Mouse (Mus musculus): ENCODE data around the gene St5. TPM values are rescaled to one million over a fixed set of nuclear protein-coding genes. Genes with fewer than 3 reads are reported as not detected.

The St5 gene
- polyA plus RNA-seq, 1 experiment from 2014 or later = 38.7 TPM

DNA sequence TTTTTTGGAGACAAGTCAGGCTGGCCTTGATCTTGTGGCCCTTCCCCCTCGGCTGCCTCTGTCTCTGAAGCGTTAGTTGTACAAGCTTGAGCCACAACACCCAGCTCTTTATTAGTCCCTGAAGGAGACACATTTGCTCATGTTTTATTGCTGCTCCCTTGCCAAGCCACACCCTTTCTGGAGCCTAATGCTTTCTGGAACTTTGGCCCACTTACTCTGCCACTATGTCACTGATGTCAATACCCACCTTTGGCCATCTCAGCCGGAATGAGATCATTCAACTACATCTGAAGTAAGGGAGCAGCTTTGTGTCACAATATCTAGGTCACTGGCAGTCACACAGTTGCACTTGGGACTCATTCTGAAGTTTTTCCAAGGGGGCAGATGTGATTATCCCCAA, 102.7 kb downstream of the St5 start:
- H3K36me3 ChIP-seq (ENCODE audit: control insufficient read depth, insufficient read depth, low read length) = no peaks in the 10 kb centered on the region
- ATAC-seq (replicated peaks; ENCODE audit: low FRiP score) = no peak
- H3K4me3 ChIP-seq (ENCODE audit: low read depth, low read length) = peak overlapping the region; percentile 14; the same call in 1 of the 2 replicates
- H3K27me3 ChIP-seq (replicated peaks; ENCODE audit: control insufficient read depth, insufficient read depth, low read length) = no peaks in the 10 kb centered on the region
- peak overlapping the region; percentile 37 for H3K9ac ChIP-seq (ENCODE audit: low read depth, low read length)
- no peak for DNase-seq (ENCODE audit: low spot score)
- 66% methylated on average over 3 of the region's 3 CpGs for WGBS
- no peaks in the 10 kb centered on the region for H3K9me3 ChIP-seq (ENCODE audit: control insufficient read depth, low read length)
- peak overlapping the region; percentile 48 for H3K4me2 ChIP-seq
- H3K4me1 ChIP-seq (replicated peaks; ENCODE audit: control insufficient read depth, insufficient read depth, low read length) = peaks cover 37% of the 10 kb centered on the region
- H3K27ac ChIP-seq (ENCODE audit: low read depth, low read length) = peak overlapping the region; percentile 47

DNA sequence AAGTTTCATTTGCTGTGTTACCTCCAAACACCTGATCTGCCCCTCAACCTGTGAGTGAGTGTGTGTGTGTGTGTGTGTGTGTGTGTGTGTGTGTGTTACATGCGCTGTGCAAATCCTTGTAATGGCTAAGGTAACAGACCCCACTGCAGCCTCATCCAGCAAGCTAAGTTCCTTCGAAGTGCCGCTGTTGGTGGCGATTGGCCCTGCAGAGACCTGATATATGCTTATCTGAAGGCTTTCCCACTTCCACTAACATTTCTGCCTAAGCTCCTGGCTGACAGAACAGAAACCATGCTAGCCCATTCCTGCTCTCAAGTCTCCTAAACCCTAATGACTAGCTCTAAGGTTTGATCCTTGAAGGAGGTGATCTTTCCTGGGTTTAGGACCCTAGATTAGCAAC, 103.4 kb downstream of the St5 start:
- peak overlapping the region; percentile 48 for H3K4me2 ChIP-seq
- peak overlapping the region; percentile 47 for H3K27ac ChIP-seq (ENCODE audit: low read depth, low read length)
- peak; percentile 53 for ATAC-seq (replicated peaks; ENCODE audit: low FRiP score)

GRCm38 (mm10) chr7:109594845-109595531, 108.4 kb downstream of the St5 start:
- Histone ChIP-seq H3K4me1 (replicated peaks; ENCODE audit: control insufficient read depth, insufficient read depth, low read length) (peaks cover 44% of the 10 kb centered on the region), H3K36me3 (ENCODE audit: control insufficient read depth, insufficient read depth, low read length) (no peaks in the 10 kb centered on the region), H3K27ac (ENCODE audit: low read depth, low read length) (peak overlapping the region; percentile 53; the same call in 1 of the 2 replicates), H3K27me3 (replicated peaks; ENCODE audit: control insufficient read depth, insufficient read depth, low read length) (no peaks in the 10 kb centered on the region), H3K4me3 (ENCODE audit: low read depth, low read length) (no peak overlapping the region), H3K9me3 (ENCODE audit: control insufficient read depth, low read length) (no peaks in the 10 kb centered on the region), H3K9ac (ENCODE audit: low read depth, low read length) (no peak overlapping the region), H3K4me2 (peak overlapping the region; percentile 5; the same call in 1 of the 2 replicates)
- 52% methylated on average over 2 of the region's 2 CpGs for WGBS
- DNase-seq (ENCODE audit: low spot score) (no peak), ATAC-seq (replicated peaks; ENCODE audit: low FRiP score) (peak; percentile 94)

More for the DNA sequence above, 103.4 kb downstream of the St5 start:
- 45% methylated on average over 4 of the region's 4 CpGs for WGBS
- Histone ChIP-seq H3K27me3 (replicated peaks; ENCODE audit: control insufficient read depth, insufficient read depth, low read length) (no peaks in the 10 kb centered on the region), H3K4me1 (replicated peaks; ENCODE audit: control insufficient read depth, insufficient read depth, low read length) (peaks cover 43% of the 10 kb centered on the region), H3K9me3 (ENCODE audit: control insufficient read depth, low read length) (no peaks in the 10 kb centered on the region), H3K36me3 (ENCODE audit: control insufficient read depth, insufficient read depth, low read length) (no peaks in the 10 kb centered on the region), H3K4me3 (ENCODE audit: low read depth, low read length) (no peak overlapping the region), H3K9ac (ENCODE audit: low read depth, low read length) (peak overlapping the region; percentile 21; the same call in 1 of the 2 replicates)
- no peak for DNase-seq (ENCODE audit: low spot score)

- H3K27me3 ChIP-seq (replicated peaks; ENCODE audit: control insufficient read depth, insufficient read depth, low read length) = no peaks in the 10 kb centered on the region
- ATAC-seq (replicated peaks; ENCODE audit: low FRiP score) (no peak), DNase-seq (ENCODE audit: low spot score) (no peak)
- H3K9ac ChIP-seq (ENCODE audit: low read depth, low read length) = no peak overlapping the region
- H3K9me3 ChIP-seq (ENCODE audit: control insufficient read depth, low read length) = no peaks in the 10 kb centered on the region
- H3K4me1 ChIP-seq (replicated peaks; ENCODE audit: control insufficient read depth, insufficient read depth, low read length) = peaks cover 42% of the 10 kb centered on the region
- H3K27ac ChIP-seq (ENCODE audit: low read depth, low read length) = no peak overlapping the region
- no peaks in the 10 kb centered on the region for H3K36me3 ChIP-seq (ENCODE audit: control insufficient read depth, insufficient read depth, low read length)
- H3K4me2 ChIP-seq = no peak overlapping the region
- no peak overlapping the region for H3K4me3 ChIP-seq (ENCODE audit: low read depth, low read length)
These were observed 109.4 kb downstream of the St5 start for GRCm38 (mm10) chr7:109593992-109594391.

GRCm38 (mm10) chr7:109592184-109592583, 111.2 kb downstream of the St5 start:
- Histone ChIP-seq H3K27ac (ENCODE audit: low read depth, low read length) (no peak overlapping the region), H3K9ac (ENCODE audit: low read depth, low read length) (no peak overlapping the region; the same call in 1 of the 2 replicates), H3K9me3 (ENCODE audit: control insufficient read depth, low read length) (no peaks in the 10 kb centered on the region), H3K4me2 (no peak overlapping the region), H3K4me3 (ENCODE audit: low read depth, low read length) (no peak overlapping the region), H3K27me3 (replicated peaks; ENCODE audit: control insufficient read depth, insufficient read depth, low read length) (no peaks in the 10 kb centered on the region), H3K36me3 (ENCODE audit: control insufficient read depth, insufficient read depth, low read length) (no peaks in the 10 kb centered on the region), H3K4me1 (replicated peaks; ENCODE audit: control insufficient read depth, insufficient read depth, low read length) (peaks cover 58% of the 10 kb centered on the region)
- WGBS = 56% methylated on average over 4 of the region's 4 CpGs
- ATAC-seq (replicated peaks; ENCODE audit: low FRiP score) (no peak), DNase-seq (ENCODE audit: low spot score) (no peak)

DNA sequence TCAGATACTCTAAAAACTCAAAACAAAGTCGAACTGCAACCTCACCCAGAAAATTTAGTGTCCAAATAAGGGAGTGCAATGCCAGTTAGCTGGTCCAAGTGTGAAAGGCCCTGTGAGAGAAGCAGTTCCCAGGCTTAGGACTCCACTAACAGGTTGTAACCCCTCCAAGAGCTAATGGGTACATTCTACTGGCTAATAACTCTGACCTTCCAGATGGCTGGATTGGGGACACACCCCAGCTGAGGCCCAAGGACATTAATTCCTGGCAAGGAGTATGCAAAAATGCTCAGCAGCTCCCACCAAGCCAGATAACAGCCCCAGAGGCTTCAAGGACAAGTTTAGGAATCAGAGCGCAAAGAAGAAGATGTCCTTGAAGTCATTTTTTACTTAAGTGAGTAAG, 112.8 kb downstream of the St5 start:
- Histone ChIP-seq H3K4me3 (ENCODE audit: low read depth, low read length) (no peak overlapping the region), H3K36me3 (ENCODE audit: control insufficient read depth, insufficient read depth, low read length) (no peaks in the 10 kb centered on the region), H3K9me3 (ENCODE audit: control insufficient read depth, low read length) (no peaks in the 10 kb centered on the region), H3K27ac (ENCODE audit: low read depth, low read length) (no peak overlapping the region), H3K4me2 (no peak overlapping the region), H3K4me1 (replicated peaks; ENCODE audit: control insufficient read depth, insufficient read depth, low read length) (peaks cover 57% of the 10 kb centered on the region), H3K9ac (ENCODE audit: low read depth, low read length) (no peak overlapping the region), H3K27me3 (replicated peaks; ENCODE audit: control insufficient read depth, insufficient read depth, low read length) (no peaks in the 10 kb centered on the region)
- ATAC-seq (replicated peaks; ENCODE audit: low FRiP score) (no peak), DNase-seq (ENCODE audit: low spot score) (no peak)
- 87% methylated on average over 2 of the region's 2 CpGs for WGBS

DNA sequence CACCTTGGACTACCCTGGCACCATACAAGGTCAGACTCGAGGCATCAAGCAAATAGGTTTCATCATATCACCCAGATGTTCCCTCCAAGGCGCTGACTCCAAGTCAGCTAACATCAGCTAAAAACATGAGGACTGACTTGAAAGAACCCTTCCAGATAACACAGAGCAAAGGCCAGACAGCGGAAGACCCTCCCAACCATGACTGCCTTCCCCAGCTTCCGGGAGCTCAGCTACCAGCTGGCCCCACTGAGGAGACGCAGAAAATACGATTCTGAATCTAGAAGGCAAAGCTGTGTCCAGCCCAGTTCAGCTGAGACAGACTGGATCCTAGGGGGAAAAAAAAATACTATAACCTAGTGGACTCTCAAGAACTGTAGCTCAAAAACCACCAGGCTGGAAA, 114.4 kb downstream of the St5 start:
- WGBS = 28% methylated on average over 6 of the region's 6 CpGs
- DNase-seq (ENCODE audit: low spot score) = no peak
- no peak overlapping the region for H3K4me3 ChIP-seq (ENCODE audit: low read depth, low read length)
- peak; percentile 50 for ATAC-seq (replicated peaks; ENCODE audit: low FRiP score)
- H3K27ac ChIP-seq (ENCODE audit: low read depth, low read length) = no peak overlapping the region; the same call in 1 of the 2 replicates
- no peaks in the 10 kb centered on the region for H3K9me3 ChIP-seq (ENCODE audit: control insufficient read depth, low read length)
- no peaks in the 10 kb centered on the region for H3K27me3 ChIP-seq (replicated peaks; ENCODE audit: control insufficient read depth, insufficient read depth, low read length)
- H3K9ac ChIP-seq (ENCODE audit: low read depth, low read length) = no peak overlapping the region
- no peaks in the 10 kb centered on the region for H3K36me3 ChIP-seq (ENCODE audit: control insufficient read depth, insufficient read depth, low read length)
- no peak overlapping the region for H3K4me2 ChIP-seq
- peaks cover 42% of the 10 kb centered on the region for H3K4me1 ChIP-seq (replicated peaks; ENCODE audit: control insufficient read depth, insufficient read depth, low read length)

DNA sequence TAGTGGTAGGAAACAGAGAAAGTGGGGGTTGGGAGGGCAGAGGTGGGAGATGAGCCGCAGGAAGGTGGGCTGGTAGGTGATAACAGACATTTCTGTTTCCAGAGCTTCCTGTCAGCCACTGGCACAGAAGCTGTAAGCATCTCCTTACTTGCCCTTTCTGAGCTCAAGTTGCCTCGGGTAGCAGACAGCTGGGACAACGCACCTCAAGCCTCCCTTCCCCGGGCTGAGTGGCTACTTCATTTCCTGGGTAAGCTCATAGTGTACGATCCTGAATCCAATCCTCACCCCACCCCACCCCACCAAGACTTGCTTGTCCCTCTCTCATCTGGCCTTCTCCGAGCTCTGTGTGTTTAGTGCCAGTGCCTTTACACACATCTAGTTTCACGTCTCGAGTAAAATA, 115.3 kb downstream of the St5 start:
- Histone ChIP-seq H3K4me1 (replicated peaks; ENCODE audit: control insufficient read depth, insufficient read depth, low read length) (peaks cover 35% of the 10 kb centered on the region), H3K9me3 (ENCODE audit: control insufficient read depth, low read length) (no peaks in the 10 kb centered on the region), H3K27me3 (replicated peaks; ENCODE audit: control insufficient read depth, insufficient read depth, low read length) (no peaks in the 10 kb centered on the region), H3K27ac (ENCODE audit: low read depth, low read length) (peak overlapping the region; percentile 49; the same call in 1 of the 2 replicates), H3K4me3 (ENCODE audit: low read depth, low read length) (peak overlapping the region; percentile 15; the same call in 1 of the 2 replicates), H3K4me2 (peak overlapping the region; percentile 49), H3K9ac (ENCODE audit: low read depth, low read length) (0 out of 2 replicates have a peak overlapping the region, but pooled peaks have one; percentile 8), H3K36me3 (ENCODE audit: control insufficient read depth, insufficient read depth, low read length) (no peaks in the 10 kb centered on the region)
- DNase-seq (ENCODE audit: low spot score) (no peak), ATAC-seq (replicated peaks; ENCODE audit: low FRiP score) (no peak; the same call in 1 of the 2 replicates)
- WGBS = 42% methylated on average over 8 of the region's 8 CpGs

- H3K27me3 ChIP-seq (replicated peaks; ENCODE audit: control insufficient read depth, insufficient read depth, low read length) = no peaks in the 10 kb centered on the region
- H3K9ac ChIP-seq (ENCODE audit: low read depth, low read length) = no peak overlapping the region
- no peak overlapping the region for H3K4me2 ChIP-seq
- WGBS = 74% methylated on average over 1 of the region's 1 CpGs
- DNase-seq (ENCODE audit: low spot score) = no peak
- no peak overlapping the region for H3K4me3 ChIP-seq (ENCODE audit: low read depth, low read length)
- no peak for ATAC-seq (replicated peaks; ENCODE audit: low FRiP score)
- no peaks in the 10 kb centered on the region for H3K9me3 ChIP-seq (ENCODE audit: control insufficient read depth, low read length)
- H3K36me3 ChIP-seq (ENCODE audit: control insufficient read depth, insufficient read depth, low read length) = no peaks in the 10 kb centered on the region
- peaks cover 23% of the 10 kb centered on the region for H3K4me1 ChIP-seq (replicated peaks; ENCODE audit: control insufficient read depth, insufficient read depth, low read length)
- H3K27ac ChIP-seq (ENCODE audit: low read depth, low read length) = no peak overlapping the region
These were observed 118.9 kb downstream of the St5 start for GRCm38 (mm10) chr7:109584467-109584866.

Measured in liver, embryonic 11.5 days (tissue).